Mouse (Mus musculus) left cerebral cortex, postnatal 4 days (tissue): ENCODE results near the gene Fbp1. TPM values are rescaled to one million over a fixed set of nuclear protein-coding genes. Genes with fewer than 3 reads are reported as not detected.
"Not testable (repeated sequence)": the region's sequence is repeated elsewhere in the genome, so short reads cannot be mapped to it uniquely, and the experiment has no call there.

Source experiments
- DNase-seq: peaks from one replicate; pipeline ENCODE4 v3.0.0-alpha.2; 2022
- intact Hi-C: fragments of 180-260 bp; cut with DNase I; formaldehyde crosslinking; loops from one replicate; pipeline ENCODE4 v1.15.1; 2025
- total RNA-seq, 2 experiments: library from RNA; stranded (reverse); gene quantifications; 2 replicates each; pipeline ENCODE4 v1.2.3; 2021

Fbp1 gene
- total RNA-seq, 2 experiments from 2014 or later, result 0.46 to 0.92 TPM

- no peak for DNase-seq
- intact Hi-C loops, result loop anchor here (10.0 kb wide), 2 partner anchors 231 to 391 kb away; partner anchors contain the start of genes 6720489N17Rik and Gm49359
Measured at GRCm38 (mm10) chr13:62855396-62856304, 32.4 kb downstream of the Fbp1 start.

GRCm38 (mm10) chr13:62854666-62855065, 33.4 kb downstream of the Fbp1 start:
- intact Hi-C loops, result loop anchor here (10.0 kb wide), 2 partner anchors 230 to 390 kb away; partner anchors contain the start of genes 6720489N17Rik and Gm49359
- DNase-seq, result peak; percentile 69

GRCm38 (mm10) chr13:62833341-62833740, 54.7 kb downstream of the Fbp1 start:
- intact Hi-C loops, result no loop called here
- no peak for DNase-seq

GRCm38 (mm10) chr13:62832239-62832638, 55.8 kb downstream of the Fbp1 start:
- intact Hi-C loops, result no loop called here
- DNase-seq, result no peak

- DNase-seq, intact Hi-C loops: not testable (repeated sequence)
Measured at GRCm38 (mm10) chr13:62815705-62816104, 72.4 kb downstream of the Fbp1 start.

Other genes with a start within 250 kb of the Fbp1 start
- gene Platr25, start 127.6 kb downstream of the Fbp1 start, total RNA-seq, result 10 to 100 TPM; 15.2 to 20.5 TPM
- gene Gm5141, start 102.5 kb downstream of the Fbp1 start, total RNA-seq, result 1 to 10 TPM; 6.7 to 9.7 TPM
- gene Fbp2, start 29.9 kb downstream of the Fbp1 start, total RNA-seq, result under 1 TPM in 1 of 2 experiments, not detected in 1; 0.79 TPM
- gene 2010111I01Rik, start 76.6 kb upstream of the Fbp1 start, total RNA-seq, result 10 to 100 TPM; 42.3 to 51.9 TPM